Mouse (Mus musculus) spleen, postnatal 36 days (tissue): ENCODE measurements around the gene Fhl1.
A peak's percentile ranks its signal among the peaks of the same experiment; 100 is the strongest.

Source experiments
- DNase-seq, 2 experiments: peaks; one replicate each; pipeline ENCODE4 v3.0.0; 2022; ENCODE audit warnings: low spot score in 2 of 2, mixed read lengths in 1 of 2

Fhl1 gene

DNA sequence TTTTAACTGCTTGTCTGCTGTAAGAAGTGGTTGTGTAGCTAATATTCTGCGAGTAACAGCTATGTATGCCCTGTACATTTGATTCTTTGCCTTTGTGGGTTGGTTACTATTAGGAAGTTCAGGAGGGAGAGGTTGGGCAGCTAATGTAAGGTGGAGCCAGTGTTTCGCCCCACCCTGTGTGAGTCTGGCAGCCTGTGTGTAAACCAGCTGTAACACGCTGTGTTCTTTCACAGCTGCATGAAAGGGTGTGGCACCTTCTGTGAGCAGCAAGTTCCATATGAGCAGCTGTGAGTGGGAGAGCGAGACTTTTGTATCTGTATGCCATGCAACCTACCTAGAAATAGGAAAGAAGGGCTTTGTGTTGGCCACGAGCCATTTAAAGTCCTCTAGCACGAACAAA, 20.6 kb downstream of the Fhl1 start:
- no peak for DNase-seq

GRCm38 (mm10) chrX:56753317-56754289, 22.0 kb downstream of the Fhl1 start:
- no peak for DNase-seq

- no peak for DNase-seq
These were observed 24.1 kb downstream of the Fhl1 start for GRCm38 (mm10) chrX:56755646-56756045.

DNA sequence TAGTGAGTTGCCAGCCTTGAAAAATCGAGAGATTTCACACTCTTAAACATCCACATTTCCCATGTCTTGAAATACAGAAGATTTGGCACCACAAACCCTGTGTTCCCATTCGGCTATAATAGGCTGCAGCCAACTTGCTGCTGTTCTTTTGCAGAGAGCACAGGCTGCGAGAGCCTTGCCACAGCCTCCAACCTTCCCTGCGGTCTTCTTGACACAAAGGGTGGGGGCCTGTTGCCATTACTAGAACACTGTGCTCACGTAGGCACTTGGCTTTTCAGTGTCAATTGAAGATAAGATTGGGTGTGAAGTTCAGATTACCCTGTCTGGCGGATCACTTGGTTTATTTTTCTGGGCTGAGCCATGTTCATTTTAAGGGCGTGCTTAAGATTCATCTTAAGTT, 24.8 kb downstream of the Fhl1 start:
- DNase-seq = no peak

GRCm38 (mm10) chrX:56760257-56760760, 28.7 kb downstream of the Fhl1 start:
- no peak for DNase-seq

- DNase-seq = no peak
These were observed 38.3 kb downstream of the Fhl1 start for GRCm38 (mm10) chrX:56769838-56770237.

DNA sequence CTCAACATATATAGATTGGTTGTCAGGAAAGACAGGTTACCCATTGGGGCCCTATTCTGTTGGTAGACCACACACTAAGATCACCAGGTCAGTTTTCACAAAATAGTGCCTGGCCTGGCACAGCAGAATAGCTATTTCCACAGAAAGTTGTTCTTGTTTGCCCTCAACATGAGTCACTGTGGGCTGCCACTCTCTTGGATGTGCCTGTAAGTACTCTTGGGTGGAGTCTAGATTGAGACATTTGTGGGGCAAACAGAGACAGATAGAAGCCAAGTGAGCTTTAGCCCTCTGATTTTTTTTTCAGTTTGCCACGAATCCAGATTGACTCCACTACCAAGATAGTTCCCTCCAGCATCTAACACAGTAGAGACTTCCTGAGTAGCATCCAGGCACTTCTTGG, 40.2 kb downstream of the Fhl1 start:
- no peak for DNase-seq

- no peak for DNase-seq
These were observed 41.7 kb downstream of the Fhl1 start for GRCm38 (mm10) chrX:56773329-56773728.

DNA sequence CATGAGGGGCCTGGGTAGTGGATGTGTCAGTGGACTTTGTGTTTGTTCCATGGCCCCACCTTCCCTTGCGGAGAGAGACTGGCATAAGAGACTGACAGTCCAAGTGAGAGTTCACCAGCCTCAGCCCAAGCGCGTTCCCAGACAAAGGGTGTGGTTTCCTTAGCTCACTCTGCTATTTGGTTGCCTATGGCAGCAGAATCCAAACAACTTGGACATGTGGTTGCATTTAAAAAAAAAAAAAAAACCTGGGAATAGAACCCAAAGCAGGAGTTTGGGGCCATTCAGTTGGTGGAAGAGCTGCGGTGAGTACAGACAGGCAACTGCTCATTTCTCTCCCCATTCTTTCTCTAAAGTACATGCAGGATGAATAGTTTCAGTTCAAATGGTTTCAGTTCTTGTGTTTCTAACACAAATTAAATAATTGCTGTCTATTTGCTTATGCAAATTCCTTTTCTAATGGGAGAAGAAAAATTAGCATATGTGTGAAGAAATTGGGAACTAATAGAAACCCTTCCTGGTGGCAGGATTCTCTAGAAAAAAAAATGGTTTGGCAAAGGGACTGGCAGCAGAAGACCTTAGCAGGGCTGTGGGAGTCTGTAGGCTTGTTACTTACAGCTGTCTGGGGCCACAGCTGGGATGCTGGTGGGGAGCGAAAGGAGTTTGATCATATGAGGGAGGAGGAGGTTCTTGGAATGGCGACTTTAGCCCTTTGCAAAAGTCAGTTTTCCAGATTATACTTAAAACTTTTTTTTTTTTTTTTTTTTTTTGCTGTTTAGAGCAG, 54.9 kb downstream of the Fhl1 start:
- DNase-seq = no peak

DNA sequence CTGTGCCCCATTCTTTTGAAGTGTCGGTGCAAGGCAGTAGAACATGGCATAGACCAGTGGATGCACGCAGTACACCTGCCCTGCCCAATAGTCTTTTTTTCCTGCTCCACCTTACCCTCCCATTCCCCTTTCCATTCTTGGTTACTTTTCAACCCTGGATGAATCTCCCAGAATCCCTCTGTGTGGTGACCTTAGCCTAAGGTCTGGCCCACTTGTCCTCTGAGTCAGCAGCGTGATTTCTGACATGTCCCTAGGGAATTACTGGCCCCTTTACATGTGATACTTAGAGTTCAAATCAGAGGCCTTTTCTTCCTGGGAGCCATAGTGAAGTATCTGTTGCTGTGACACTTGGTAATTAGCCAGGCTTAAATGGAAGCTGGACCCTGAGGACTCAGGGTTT, 55.9 kb downstream of the Fhl1 start:
- DNase-seq = no peak

GRCm38 (mm10) chrX:56790591-56790990, 59.0 kb downstream of the Fhl1 start:
- no peak for DNase-seq

DNA sequence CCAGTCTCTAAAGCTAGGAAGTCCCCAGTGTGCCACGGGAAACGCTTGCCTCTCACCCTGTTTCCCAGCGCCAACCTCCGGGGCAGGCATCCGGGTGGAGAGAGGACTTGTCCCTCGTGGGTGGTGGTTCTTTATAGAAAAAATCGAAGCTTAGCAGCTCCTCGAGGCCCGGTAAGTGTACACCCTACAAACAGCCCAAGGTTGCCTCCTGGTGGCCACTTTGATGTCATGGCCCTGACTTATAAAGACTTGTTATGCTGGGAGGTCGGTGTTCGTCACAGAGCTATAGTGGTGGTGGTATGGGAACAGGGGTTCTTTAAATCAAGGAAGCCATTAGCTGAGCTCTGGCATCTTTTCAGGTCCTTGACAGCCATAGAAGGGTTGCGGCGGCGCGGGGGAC, 59.7 kb downstream of the Fhl1 start:
- DNase-seq = no peak

- peak; percentile 1 to 3 for DNase-seq
These were observed 90.4 kb downstream of the Fhl1 start, which contains the start of gene Map7d3 for GRCm38 (mm10) chrX:56821765-56822603. Map7d3 (minus strand) TSS chrX:56822326.

DNA sequence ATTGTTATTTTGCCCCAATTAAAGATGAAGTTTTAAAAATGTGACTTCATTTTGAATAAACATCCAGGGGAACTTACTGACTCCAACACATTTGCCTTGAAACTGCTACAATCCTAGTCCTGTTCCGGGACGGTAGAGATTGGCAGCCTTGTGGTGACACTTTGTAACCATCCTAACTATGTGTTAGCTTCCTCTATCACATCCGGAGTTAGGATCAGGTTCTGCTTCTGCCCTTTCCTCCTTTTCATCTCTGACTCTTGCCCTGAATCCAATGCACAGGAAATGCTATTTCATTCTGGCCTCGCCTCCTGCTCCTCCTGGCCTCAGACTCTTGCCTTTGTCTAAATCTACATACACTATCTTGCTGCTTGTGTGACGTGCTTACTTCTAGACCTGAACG, 95.9 kb downstream of the Fhl1 start:
- DNase-seq = no peak

GRCm38 (mm10) chrX:56835842-56836241, 104.3 kb downstream of the Fhl1 start:
- DNase-seq = no peak

DNA sequence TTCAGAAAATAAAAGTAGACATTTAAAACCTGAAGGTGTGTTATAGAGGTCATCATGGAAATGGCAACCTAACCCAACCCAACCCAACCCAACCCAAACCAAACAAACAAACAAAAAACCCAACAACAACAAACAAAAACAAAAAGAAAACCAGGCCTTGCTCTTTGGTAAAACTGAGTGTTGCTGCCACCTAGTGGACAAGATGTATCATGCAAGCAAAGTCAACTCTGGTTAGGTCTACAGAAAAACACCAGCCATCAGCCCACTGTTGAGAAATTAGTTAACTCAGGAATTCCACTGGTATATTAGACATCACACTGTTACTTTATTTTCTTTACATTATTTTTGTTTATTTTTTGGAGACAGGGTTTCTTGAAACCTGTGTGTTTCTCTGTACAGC, 107.8 kb downstream of the Fhl1 start:
- no peak for DNase-seq

DNA sequence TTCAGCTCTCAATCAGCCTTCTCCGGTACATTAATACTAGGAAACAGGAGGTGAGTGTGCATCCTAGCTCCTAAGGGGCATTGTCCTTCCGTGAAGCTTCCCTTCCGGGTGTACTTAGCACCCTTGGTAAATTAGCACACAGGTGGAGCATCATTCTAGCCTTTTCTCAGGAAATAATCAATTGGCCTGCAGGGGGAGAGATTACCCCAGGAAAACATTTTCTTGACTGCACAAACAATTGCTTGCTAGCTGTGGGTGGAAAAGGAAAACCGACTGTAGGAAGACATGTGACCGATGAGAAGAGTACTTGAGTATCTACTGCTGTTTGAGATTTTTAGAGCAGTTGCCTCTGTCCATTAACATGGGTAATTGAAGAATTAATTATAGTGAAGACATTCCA, 109.7 kb downstream of the Fhl1 start:
- DNase-seq = no peak
